Mouse (Mus musculus) neural tube, embryonic 11.5 days (tissue): Measurements from ENCODE around the gene Cebpb. TPM values are rescaled to one million over a fixed set of nuclear protein-coding genes. Genes with fewer than 3 reads are reported as not detected.
"Not testable (repeated sequence)": the region's sequence is repeated elsewhere in the genome, so short reads cannot be mapped to it uniquely, and the experiment has no call there.

ENCODE experiments used
- ATAC-seq: fragments of 200-750 bp; cut with Nextera tagmentation; 2 replicates; pipeline ENCODE4 v1.8.0; 2017; ENCODE audit warnings: moderate number of reproducible peaks, mild to moderate bottlenecking, moderate TSS enrichment, moderate library complexity; ENCODE audit not compliant: insufficient read depth, low FRiP score, low TSS enrichment
- DNase-seq: peaks from one replicate; pipeline ENCODE4 v3.0.0-alpha.2; 2015; ENCODE audit warnings: low spot score
- H3K27ac ChIP-seq: fragments of 300-500 bp; sonication (generic); 2 replicates; pipeline ENCODE4 v1.5.1; 2014; ENCODE audit warnings: low read depth, mild to moderate bottlenecking, low read length
- H3K27me3 ChIP-seq: fragments of 300-500 bp; sonication (generic); 2 replicates; pipeline ENCODE4 v1.6.1; 2014; ENCODE audit warnings: mild to moderate bottlenecking, low read length, mixed read lengths; ENCODE audit not compliant: control insufficient read depth, insufficient read depth
- H3K36me3 ChIP-seq: fragments of 300-500 bp; sonication (generic); 2 replicates; pipeline ENCODE4 v1.6.1; 2014; ENCODE audit warnings: mild to moderate bottlenecking, low read length, moderate library complexity, mixed read lengths; ENCODE audit not compliant: control insufficient read depth, insufficient read depth
- H3K4me1 ChIP-seq: fragments of 300-500 bp; sonication (generic); 2 replicates; pipeline ENCODE4 v1.6.1; 2014; ENCODE audit warnings: low read length, mixed read lengths; ENCODE audit not compliant: control insufficient read depth, insufficient read depth
- H3K4me2 ChIP-seq: fragments of 300-500 bp; sonication (generic); 2 replicates; pipeline ENCODE4 v1.6.1; 2014; ENCODE audit warnings: low read depth, mild to moderate bottlenecking, moderate library complexity
- H3K4me3 ChIP-seq: fragments of 300-500 bp; sonication (generic); 2 replicates; pipeline ENCODE4 v1.5.1; 2014; ENCODE audit warnings: low read depth, low read length
- H3K9ac ChIP-seq: fragments of 300-500 bp; sonication (generic); 2 replicates; pipeline ENCODE4 v1.6.1; 2014; ENCODE audit warnings: mild to moderate bottlenecking, low read length
- H3K9me3 ChIP-seq: fragments of 300-500 bp; sonication (generic); 2 replicates; pipeline ENCODE4 v1.6.1; 2016; ENCODE audit warnings: low read length; ENCODE audit not compliant: control insufficient read depth
- WGBS: fragments of 180-500 bp; shearing (Covaris S2); extraction: QIAGEN DNeasy Blood & Tissue Kit; methylation state at CpG from one replicate; pipeline ENCODE4 v1.1.7; 2014; 5-methylcytosine and 5-hydroxymethylcytosine counted together
- polyA plus RNA-seq: library from polyadenylated mRNA; unstranded; fragments of >200 nt; fragmentation: Nextera tagmentation; extraction: Ambion mirVana; gene quantifications from 2 replicates; pipeline ENCODE4 v1.2.1, GENCODE M21; 2014

The Cebpb gene
- 3.0 and 3.2 TPM in 2 replicates for polyA plus RNA-seq

DNA sequence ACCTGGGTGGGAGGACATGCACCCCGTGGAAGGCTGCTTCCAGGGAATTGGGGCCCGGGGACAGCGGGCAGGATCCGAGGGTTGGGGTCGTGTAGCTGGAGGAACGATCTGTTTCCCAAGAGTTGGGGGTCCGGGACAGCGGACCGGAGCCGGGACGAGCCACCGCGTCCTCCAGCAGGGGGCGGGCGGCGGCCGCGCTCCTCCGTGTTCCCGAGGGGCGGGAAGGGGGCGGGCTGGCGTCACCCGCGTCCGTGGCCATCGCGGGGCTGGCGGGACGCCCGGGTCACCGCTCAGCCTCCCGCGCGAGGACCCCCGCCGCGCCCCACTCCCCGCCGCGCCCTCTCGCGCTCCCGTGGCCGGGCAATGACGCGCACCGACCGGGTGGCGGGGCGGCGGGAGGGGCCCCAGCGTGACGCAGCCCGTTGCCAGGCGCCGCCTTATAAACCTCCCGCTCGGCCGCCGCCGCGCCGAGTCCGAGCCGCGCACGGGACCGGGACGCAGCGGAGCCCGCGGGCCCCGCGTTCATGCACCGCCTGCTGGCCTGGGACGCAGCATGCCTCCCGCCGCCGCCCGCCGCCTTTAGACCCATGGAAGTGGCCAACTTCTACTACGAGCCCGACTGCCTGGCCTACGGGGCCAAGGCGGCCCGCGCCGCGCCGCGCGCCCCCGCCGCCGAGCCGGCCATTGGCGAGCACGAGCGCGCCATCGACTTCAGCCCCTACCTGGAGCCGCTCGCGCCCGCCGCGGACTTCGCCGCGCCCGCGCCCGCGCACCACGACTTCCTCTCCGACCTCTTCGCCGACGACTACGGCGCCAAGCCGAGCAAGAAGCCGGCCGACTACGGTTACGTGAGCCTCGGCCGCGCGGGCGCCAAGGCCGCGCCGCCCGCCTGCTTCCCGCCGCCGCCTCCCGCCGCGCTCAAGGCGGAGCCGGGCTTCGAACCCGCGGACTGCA, at the start of gene Cebpb:
Gene Cebpb, plus strand, starts transcription at position 418 of the 954 bp plus-strand sequence.
- peak within 1 kb of the TSS; percentile 87 for H3K4me2 ChIP-seq
- WGBS: 1% methylated on average over 94 of the region's 147 CpGs
- H3K9me3 ChIP-seq: no peaks in the 10 kb centered on the region
- ATAC-seq (peak; percentile 42), DNase-seq (peak; percentile 68)
- H3K27ac ChIP-seq: no peak within 1 kb of the TSS
- H3K27me3 ChIP-seq: peaks cover 37% of the 10 kb centered on the region
- H3K9ac ChIP-seq: peak within 1 kb of the TSS; percentile 60
- no peaks in the 10 kb centered on the region for H3K36me3 ChIP-seq
- H3K4me3 ChIP-seq: peak within 1 kb of the TSS; percentile 46
- H3K4me1 ChIP-seq: peaks cover 8% of the 10 kb centered on the region

GRCm38 (mm10) chr2:167640279-167640678, 48.4 kb upstream of the Cebpb start:
- H3K4me1 ChIP-seq: no peaks in the 10 kb centered on the region
- H3K9me3 ChIP-seq: no peaks in the 10 kb centered on the region
- H3K27ac ChIP-seq: no peak overlapping the region
- H3K27me3 ChIP-seq: no peaks in the 10 kb centered on the region
- no peak overlapping the region for H3K4me2 ChIP-seq
- no peak overlapping the region for H3K4me3 ChIP-seq
- 0 out of 2 replicates have a peak, but pooled peaks cover 2% of the 10 kb centered on the region for H3K36me3 ChIP-seq
- 73% methylated on average over 3 of the region's 3 CpGs for WGBS
- no peak overlapping the region for H3K9ac ChIP-seq
- ATAC-seq: no peak
- DNase-seq: no peak

DNA sequence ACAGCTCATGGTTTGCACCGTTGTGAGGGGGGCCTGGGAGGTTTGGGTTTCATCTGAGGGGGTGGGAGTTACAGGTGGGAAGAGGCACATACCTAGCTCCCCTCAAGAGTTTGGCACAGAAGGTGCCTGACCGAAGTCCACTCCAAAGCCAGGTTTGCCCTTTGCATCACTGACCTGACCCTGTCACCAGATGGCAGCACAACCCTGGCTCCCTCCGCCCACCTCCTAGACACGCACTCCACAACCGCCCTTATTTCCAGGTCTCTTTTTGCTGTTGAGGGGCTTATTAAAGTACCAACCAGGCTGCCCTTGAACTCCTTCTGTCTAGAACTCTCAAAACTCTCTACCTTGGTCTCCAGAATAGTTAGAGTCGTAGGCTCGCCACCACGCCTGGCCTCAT, 47.4 kb upstream of the Cebpb start:
- Histone ChIP-seq H3K27me3 (no peaks in the 10 kb centered on the region), H3K27ac (no peak overlapping the region), H3K4me3 (no peak overlapping the region), H3K4me1 (no peaks in the 10 kb centered on the region), H3K9ac (no peak overlapping the region), H3K4me2 (no peak overlapping the region), H3K9me3 (no peaks in the 10 kb centered on the region), H3K36me3 (0 out of 2 replicates have a peak, but pooled peaks cover 2% of the 10 kb centered on the region)
- 55% methylated on average over 8 of the region's 8 CpGs for WGBS
- ATAC-seq (no peak), DNase-seq (peak; percentile 40)

- Histone ChIP-seq H3K27me3 (no peaks in the 10 kb centered on the region), H3K27ac (no peak overlapping the region), H3K9me3 (no peaks in the 10 kb centered on the region), H3K4me2 (no peak overlapping the region), H3K4me1 (no peaks in the 10 kb centered on the region), H3K4me3 (no peak overlapping the region), H3K9ac (no peak overlapping the region), H3K36me3 (0 out of 2 replicates have a peak, but pooled peaks cover 2% of the 10 kb centered on the region)
- WGBS: 88% methylated on average over 6 of the region's 6 CpGs
- DNase-seq: no peak
- ATAC-seq: no peak
Measured at GRCm38 (mm10) chr2:167642164-167642563, 46.6 kb upstream of the Cebpb start.

- not testable (repeated sequence) for H3K36me3 ChIP-seq
- 90% methylated on average over 13 of the region's 13 CpGs for WGBS
Measured at GRCm38 (mm10) chr2:167643356-167644052, 45.2 kb upstream of the Cebpb start.

GRCm38 (mm10) chr2:167646411-167646810, 42.3 kb upstream of the Cebpb start:
- Histone ChIP-seq H3K27ac (no peak overlapping the region), H3K36me3 (0 out of 2 replicates have a peak, but pooled peaks cover 2% of the 10 kb centered on the region)
- WGBS: 72% methylated on average over 4 of the region's 4 CpGs

More at GRCm38 (mm10) chr2:167643356-167644052, 45.2 kb upstream of the Cebpb start:
- H3K4me3 ChIP-seq, ATAC-seq, H3K9me3 ChIP-seq, DNase-seq, H3K4me2 ChIP-seq, H3K27me3 ChIP-seq, H3K9ac ChIP-seq, H3K4me1 ChIP-seq, H3K27ac ChIP-seq: not testable (repeated sequence)

DNA sequence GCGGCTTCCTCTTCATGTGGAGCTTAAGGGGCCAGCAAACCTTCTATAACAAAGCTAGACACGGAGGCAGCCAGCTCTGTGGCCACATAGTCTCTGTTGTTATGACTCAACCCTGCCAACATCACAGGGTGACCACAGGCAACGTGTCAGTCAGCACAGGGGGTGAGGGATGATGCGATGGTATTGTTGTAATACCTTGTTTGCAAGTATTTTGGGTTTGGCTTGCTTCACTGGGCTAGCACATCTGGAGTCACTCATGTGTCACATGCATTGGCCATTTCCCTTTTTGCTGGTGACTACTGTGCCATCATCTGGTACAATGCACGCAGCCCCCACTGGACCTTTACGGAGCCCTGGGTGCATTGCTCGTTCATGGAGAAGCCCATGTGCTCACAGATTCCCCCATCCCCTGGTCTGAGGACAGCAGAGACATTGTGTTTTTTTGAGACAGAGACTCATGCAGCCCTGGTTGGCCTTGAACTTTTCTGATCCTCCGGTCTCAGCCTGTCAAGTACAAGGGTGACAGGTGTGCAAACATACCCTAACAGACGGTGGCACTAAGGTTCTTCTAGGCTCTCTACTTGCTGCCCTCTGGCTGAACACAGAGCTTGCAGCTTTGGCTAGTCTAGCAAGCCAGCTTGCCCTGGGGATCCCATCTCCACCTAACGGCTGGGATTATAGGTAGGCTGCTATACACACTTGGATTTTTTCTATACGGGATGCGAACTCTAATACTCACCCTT, 39.3 kb upstream of the Cebpb start:
- ATAC-seq: no peak
- WGBS: 88% methylated on average over 12 of the region's 12 CpGs
- Histone ChIP-seq H3K9me3 (no peaks in the 10 kb centered on the region), H3K27ac (no peak overlapping the region), H3K27me3 (no peaks in the 10 kb centered on the region), H3K4me3 (no peak overlapping the region), H3K36me3 (0 out of 2 replicates have a peak, but pooled peaks cover 2% of the 10 kb centered on the region), H3K4me2 (no peak overlapping the region), H3K9ac (no peak overlapping the region), H3K4me1 (no peaks in the 10 kb centered on the region)
- no peak for DNase-seq

More at GRCm38 (mm10) chr2:167646411-167646810, 42.3 kb upstream of the Cebpb start:
- Histone ChIP-seq H3K4me2 (no peak overlapping the region), H3K9ac (no peak overlapping the region), H3K9me3 (no peaks in the 10 kb centered on the region), H3K4me1 (no peaks in the 10 kb centered on the region), H3K4me3 (no peak overlapping the region), H3K27me3 (no peaks in the 10 kb centered on the region)
- DNase-seq: no peak
- ATAC-seq: no peak

DNA sequence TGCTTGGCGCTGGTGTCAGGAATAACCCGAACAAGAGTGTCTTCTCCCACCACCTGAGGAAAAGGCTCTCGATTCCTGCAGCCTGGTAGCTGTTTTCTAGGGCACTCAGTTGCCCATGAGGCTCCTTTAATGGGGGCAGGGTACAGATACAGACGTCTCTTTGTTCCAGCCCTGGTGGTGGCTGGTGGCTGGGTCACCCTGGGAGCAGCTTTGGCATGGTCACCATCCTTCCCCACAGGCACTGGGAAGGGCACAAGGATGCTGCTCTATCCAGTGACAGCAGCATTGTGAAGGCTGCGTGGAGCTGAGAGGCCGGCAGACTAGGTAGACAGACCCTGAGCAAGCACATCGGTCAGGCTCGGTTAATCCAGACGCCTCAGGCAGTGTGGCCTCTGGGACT, 37.1 kb upstream of the Cebpb start:
- Histone ChIP-seq H3K27ac (no peak overlapping the region), H3K4me2 (no peak overlapping the region), H3K9ac (no peak overlapping the region), H3K27me3 (no peaks in the 10 kb centered on the region), H3K4me3 (no peak overlapping the region), H3K4me1 (no peaks in the 10 kb centered on the region), H3K36me3 (no peaks in the 10 kb centered on the region), H3K9me3 (no peaks in the 10 kb centered on the region)
- 87% methylated on average over 9 of the region's 9 CpGs for WGBS
- no peak for ATAC-seq
- DNase-seq: no peak
